ENCODE assay signal across 29 mouse cellular contexts in genomic region chr13:14327252-14327651, GRCm38 (mm10).
"Had no signal": no experiment of that assay in that cellular context is flagged by ENCODE, and none has a peak within 500 bp of the region (broad histone marks: within the 10 kb centered on the region; RNA-seq: fewer than 3 reads in every experiment).

No protein-coding gene starts in this region.

- H3K4me2 ChIP-seq: limb, embryonic 12.5 days; limb, embryonic 13.5 days; limb, embryonic 15.5 days; liver, embryonic 11.5 days; liver, embryonic 15.5 days; lung, embryonic 14.5 days; lung, embryonic 15.5 days; midbrain, embryonic 11.5 days; midbrain, embryonic 12.5 days; midbrain, embryonic 13.5 days; midbrain, embryonic 15.5 days; neural tube, embryonic 12.5 days had no signal

- DNase-seq: left cerebral cortex, postnatal 4 days; liver, postnatal 0 days; lung, adult 18-20 months; lung, adult 2 months; lung, embryonic 14.5 days; lung, postnatal 10 days; lung, postnatal 14 days; lung, postnatal 36 days; lung, postnatal 4 days; midbrain, embryonic 14.5 days had no signal

- H3K9ac ChIP-seq: limb, embryonic 12.5 days; limb, embryonic 13.5 days; limb, embryonic 15.5 days; liver, embryonic 15.5 days; liver, postnatal 0 days; lung, embryonic 14.5 days; lung, embryonic 15.5 days; midbrain, embryonic 12.5 days; midbrain, embryonic 13.5 days; midbrain, embryonic 15.5 days; neural tube, embryonic 12.5 days had no signal

- H3K9me3 ChIP-seq: limb, embryonic 10.5 days; limb, embryonic 12.5 days; limb, embryonic 13.5 days; limb, embryonic 15.5 days; liver, embryonic 15.5 days; lung, embryonic 15.5 days; megakaryocyte, embryonic 14.5 days; midbrain, embryonic 10.5 days; midbrain, embryonic 15.5 days; neural tube, embryonic 12.5 days had no signal

- ATAC-seq: liver, postnatal 0 days; lung, postnatal 0 days; midbrain, embryonic 13.5 days; midbrain, embryonic 15.5 days; midbrain, embryonic 16.5 days had no signal

- H3K27ac ChIP-seq: left cerebral cortex, adult 2 months; limb, embryonic 10.5 days; limb, embryonic 12.5 days; limb, embryonic 13.5 days; limb, embryonic 15.5 days; liver, embryonic 15.5 days; lung, embryonic 15.5 days; macrophage; midbrain, embryonic 10.5 days; midbrain, embryonic 12.5 days; midbrain, embryonic 13.5 days; midbrain, embryonic 15.5 days; neural tube, embryonic 12.5 days had no signal

- H3K4me3 ChIP-seq: left cerebral cortex, adult 2 months; limb, embryonic 10.5 days; limb, embryonic 12.5 days; limb, embryonic 13.5 days; limb, embryonic 15.5 days; liver, embryonic 15.5 days; lung, embryonic 15.5 days; megakaryocyte, embryonic 14.5 days; midbrain, embryonic 10.5 days; midbrain, embryonic 12.5 days; midbrain, embryonic 13.5 days; midbrain, embryonic 15.5 days; myocyte; neural tube, embryonic 12.5 days had no signal

- H3K36me3 ChIP-seq: limb, embryonic 10.5 days; limb, embryonic 12.5 days; limb, embryonic 13.5 days; limb, embryonic 15.5 days; liver, embryonic 15.5 days; lung, embryonic 15.5 days; midbrain, embryonic 10.5 days; midbrain, embryonic 12.5 days; neural tube, embryonic 12.5 days had no signal

- H3K27me3 ChIP-seq: limb, embryonic 12.5 days; limb, embryonic 13.5 days; limb, embryonic 15.5 days; liver, embryonic 15.5 days; lung, embryonic 15.5 days; megakaryocyte, embryonic 14.5 days; midbrain, embryonic 12.5 days; midbrain, embryonic 13.5 days; midbrain, embryonic 15.5 days; neural tube, embryonic 12.5 days had no signal

- H3K4me1 ChIP-seq: limb, embryonic 10.5 days; limb, embryonic 12.5 days; limb, embryonic 13.5 days; limb, embryonic 15.5 days; liver, embryonic 15.5 days; lung, embryonic 15.5 days; megakaryocyte, embryonic 14.5 days; midbrain, embryonic 10.5 days; midbrain, embryonic 12.5 days; midbrain, embryonic 13.5 days; midbrain, embryonic 15.5 days; neural tube, embryonic 12.5 days had no signal
